In genomic region chr3:88331282-88331681, GRCm38 (mm10) we compare ENCODE assay signal across 8 mouse cellular contexts. TPM values are rescaled to one million over a fixed set of nuclear protein-coding genes. Genes with fewer than 3 reads are reported as not detected.
A peak's percentile ranks its signal among the peaks of the same experiment; 100 is the strongest.
DNase-seq lines count a peak whose midpoint lies in the region; ATAC-seq and TF ChIP-seq lines count a peak whose summit lies in the region.

No protein-coding gene starts in this region.

- no peak overlapping the region for H3K9ac ChIP-seq in liver, adult 2 months (ENCODE audit: low read depth, low read length)
- no peak overlapping the region for H3K9ac ChIP-seq in liver, embryonic 11.5 days (ENCODE audit: low read depth, low read length)

- peak; percentile 79 for DNase-seq in adrenal gland, postnatal 10 days
- no peak for DNase-seq in adrenal gland, postnatal 25 days
- DNase-seq in liver, adult 2 months (ENCODE audit: extremely low read depth, low read depth, low spot score), result peak; percentile 39
- DNase-seq in liver, embryonic 11.5 days (ENCODE audit: low spot score), result no peak
- DNase-seq in embryo, embryonic 9.5 days (ENCODE audit: extremely low spot score), result peak; percentile 38
- DNase-seq in lung, postnatal 36 days, result peak; percentile 83
- DNase-seq in ovary, postnatal 10 days (ENCODE audit: low spot score), result no peak
- no peak for DNase-seq in urinary bladder, postnatal 36 days (ENCODE audit: low spot score in 2 of 2)

- H3K4me3 ChIP-seq in liver, adult 2 months (ENCODE audit: insufficient read depth, low read depth, low read length), result no peak overlapping the region
- no peak overlapping the region for H3K4me3 ChIP-seq in liver, embryonic 11.5 days (ENCODE audit: low read depth, low read length)

- H3K36me3 ChIP-seq in liver, adult 2 months (ENCODE audit: control insufficient read depth, insufficient read depth, low read length), result 0 out of 2 replicates have a peak, but pooled peaks cover 2% of the 10 kb centered on the region
- peaks cover 5% of the 10 kb centered on the region for H3K36me3 ChIP-seq in liver, embryonic 11.5 days (ENCODE audit: control insufficient read depth, insufficient read depth, low read length)

- 16% methylated on average over 2 of the region's 2 CpGs for WGBS in liver, adult 2 months
- 14% methylated on average over 2 of the region's 2 CpGs for WGBS in liver, embryonic 11.5 days

- peaks cover 3% of the 10 kb centered on the region; the same call in 1 of the 2 replicates for H3K4me1 ChIP-seq in liver, adult 2 months (ENCODE audit: control insufficient read depth, insufficient read depth, low read length)
- peaks cover 14% of the 10 kb centered on the region for H3K4me1 ChIP-seq in liver, embryonic 11.5 days (replicated peaks; ENCODE audit: control insufficient read depth, insufficient read depth, low read length)

- no peak for ATAC-seq in liver, embryonic 11.5 days (replicated peaks; ENCODE audit: low FRiP score)

- H3K9me3 ChIP-seq in liver, embryonic 11.5 days (ENCODE audit: control insufficient read depth, low read length), result no peaks in the 10 kb centered on the region

- no peak for TF ChIP-seq POLR2A in liver, adult 2 months (IDR thresholded peaks at IDR 0.05; ENCODE audit: extremely low read depth, insufficient read depth, low read length)

- H3K4me2 ChIP-seq in liver, embryonic 11.5 days, result no peak overlapping the region

- 0 out of 2 replicates have a peak, but pooled peaks cover 2% of the 10 kb centered on the region for H3K79me2 ChIP-seq in liver, adult 2 months (ENCODE audit: control insufficient read depth, insufficient read depth, low read length)

- peak; percentile 78 for TF ChIP-seq CTCF in liver, adult 2 months (IDR thresholded peaks at IDR 0.05; ENCODE audit: low read depth, low read length)

- no peaks in the 10 kb centered on the region for H3K27me3 ChIP-seq in liver, adult 2 months (ENCODE audit: control insufficient read depth, insufficient read depth, low read length)
- H3K27me3 ChIP-seq in liver, embryonic 11.5 days (replicated peaks; ENCODE audit: control insufficient read depth, insufficient read depth, low read length), result no peaks in the 10 kb centered on the region

- H3K27ac ChIP-seq in liver, adult 2 months (replicated peaks; ENCODE audit: insufficient read depth, low read depth, low read length), result no peak overlapping the region
- no peak overlapping the region for H3K27ac ChIP-seq in liver, embryonic 11.5 days (ENCODE audit: low read depth, low read length)

RNA-seq across cellular contexts. Expression of gene Tmem79, which starts 4.7 kb away (rescaled TPM):
- 10 to 100 TPM; 15.1 to 17.7 TPM for total RNA-seq in adrenal gland, postnatal 10 days (2021)
- 6.6 and 7.8 TPM in 2 replicates for total RNA-seq in adrenal gland, postnatal 25 days (2021)
- 1.1 and 1.7 TPM in 2 replicates for total RNA-seq in liver, adult 2 months (2014; rRNA removed)
- polyA plus RNA-seq in liver, adult 2 months (2012; rRNA removed), result 2.5 and 2.9 TPM in 2 replicates
- 2.0 TPM in 2 replicates for polyA plus RNA-seq in liver, embryonic 11.5 days (2014; fragmentation: Nextera tagmentation; extraction: Ambion mirVana)

RNA-seq across cellular contexts. Expression of gene Smg5, which starts 4.8 kb away (rescaled TPM):
- 10 to 100 TPM; 42.8 to 55.9 TPM for total RNA-seq in adrenal gland, postnatal 10 days (2021)
- 55.3 and 59.1 TPM in 2 replicates for total RNA-seq in adrenal gland, postnatal 25 days (2021)
- 14.1 and 16.6 TPM in 2 replicates for total RNA-seq in liver, adult 2 months (2014; rRNA removed)
- polyA plus RNA-seq in liver, adult 2 months (2012; rRNA removed), result 22.6 and 36.6 TPM in 2 replicates
- polyA plus RNA-seq in liver, embryonic 11.5 days (2014; fragmentation: Nextera tagmentation; extraction: Ambion mirVana), result 52.0 TPM in 2 replicates

RNA-seq across cellular contexts. Expression of gene Glmp, which starts 6.5 kb away (rescaled TPM):
- total RNA-seq in adrenal gland, postnatal 10 days (2021), result 100 to 1,000 TPM; 144 to 149 TPM
- 183 and 214 TPM in 2 replicates for total RNA-seq in adrenal gland, postnatal 25 days (2021)
- 17.8 and 26.6 TPM in 2 replicates for total RNA-seq in liver, adult 2 months (2014; rRNA removed)
- 136 and 154 TPM in 2 replicates for polyA plus RNA-seq in liver, adult 2 months (2012; rRNA removed)
- 111 and 113 TPM in 2 replicates for polyA plus RNA-seq in liver, embryonic 11.5 days (2014; fragmentation: Nextera tagmentation; extraction: Ambion mirVana)

RNA-seq across cellular contexts. Expression of gene Paqr6, which starts 33.1 kb away (rescaled TPM):
- total RNA-seq in adrenal gland, postnatal 10 days (2021), result 1 to 10 TPM; 2.7 to 4.2 TPM
- 1.6 and 1.9 TPM in 2 replicates for total RNA-seq in adrenal gland, postnatal 25 days (2021)
- total RNA-seq in liver, adult 2 months (2014; rRNA removed), result not detected in 2 replicates
- polyA plus RNA-seq in liver, adult 2 months (2012; rRNA removed), result 0.56 and 0.66 TPM in 2 replicates
- 5.6 and 7.0 TPM in 2 replicates for polyA plus RNA-seq in liver, embryonic 11.5 days (2014; fragmentation: Nextera tagmentation; extraction: Ambion mirVana)

RNA-seq across cellular contexts. Expression of gene Cct3, which starts 34.4 kb away (rescaled TPM):
- total RNA-seq in adrenal gland, postnatal 10 days (2021), result 100 to 1,000 TPM; 249 to 260 TPM
- total RNA-seq in adrenal gland, postnatal 25 days (2021), result 277 and 284 TPM in 2 replicates
- 104 and 130 TPM in 2 replicates for total RNA-seq in liver, adult 2 months (2014; rRNA removed)
- 78.2 and 79.7 TPM in 2 replicates for polyA plus RNA-seq in liver, adult 2 months (2012; rRNA removed)
- polyA plus RNA-seq in liver, embryonic 11.5 days (2014; fragmentation: Nextera tagmentation; extraction: Ambion mirVana), result 694 and 747 TPM in 2 replicates

Comparison
In these comparisons a context has a peak if more than half of its experiments do, and no peak if none do; other contexts are left out.
1. DNase-seq: peak in adrenal gland, postnatal 10 days (single experiment), liver, adult 2 months (single experiment), embryo, embryonic 9.5 days (single experiment) and lung, postnatal 36 days (single experiment); none in adrenal gland, postnatal 25 days (single experiment), liver, embryonic 11.5 days (single experiment), ovary, postnatal 10 days (single experiment) and urinary bladder, postnatal 36 days (0 of 2).